Mouse (Mus musculus) G1E (cell line): ENCODE data around the gene 5730507C01Rik. TPM values are rescaled to one million over a fixed set of nuclear protein-coding genes. Genes with fewer than 3 reads are reported as not detected.
"Not testable (repeated sequence)": the region's sequence is repeated elsewhere in the genome, so short reads cannot be mapped to it uniquely, and the experiment has no call there.

Experiments used
- ATAC-seq: 2 replicates; pipeline ENCODE4 v1.8.0; 2016; ENCODE audit warnings: mild to moderate bottlenecking; ENCODE audit not compliant: insufficient number of reproducible peaks, poor library complexity, low FRiP score, severe bottlenecking; ENCODE audit errors: extremely low read depth
- DNase-seq: peaks from one replicate; pipeline ENCODE4 v3.0.0; 2012; ENCODE audit warnings: low spot score
- H3K27me3 ChIP-seq: 2 replicates; pipeline ENCODE4 v1.6.1; 2012; ENCODE audit warnings: mild to moderate bottlenecking, low read length, inconsistent platforms; ENCODE audit not compliant: insufficient read depth
- H3K36me3 ChIP-seq: replicated peaks from 2 replicates; pipeline ENCODE3; 2012; ENCODE audit warnings: mild to moderate bottlenecking, inconsistent platforms
- H3K4me1 ChIP-seq: 2 replicates; pipeline ENCODE4 v1.6.1; 2012; ENCODE audit warnings: low read depth, low read length, inconsistent platforms, mixed read lengths; ENCODE audit not compliant: insufficient read depth
- H3K4me3 ChIP-seq: 2 replicates; pipeline ENCODE4 v1.5.1; 2012; ENCODE audit warnings: low read depth, mild to moderate bottlenecking, inconsistent platforms, low read length, moderate library complexity, mixed read lengths
- H3K9me3 ChIP-seq: replicated peaks from 2 replicates; pipeline ENCODE4 v1.6.1; 2012; ENCODE audit warnings: inconsistent platforms
- CTCF ChIP-seq: IDR thresholded peaks from 2 replicates; pipeline ENCODE4 v1.5.1; 2012; ENCODE audit warnings: low read depth, low read length, inconsistent platforms, mixed read lengths
- GATA1 ChIP-seq: IDR thresholded peaks from 2 replicates; pipeline ENCODE4 v1.6.1; 2012; ENCODE audit warnings: borderline replicate concordance, low read length, inconsistent platforms, mixed read lengths
- GATA2 ChIP-seq: IDR thresholded peaks from 2 replicates; pipeline ENCODE4 v1.6.1; 2012; ENCODE audit warnings: low read depth, low read length, inconsistent platforms, borderline replicate concordance
- POLR2AphosphoS5 ChIP-seq: IDR thresholded peaks from 2 replicates; pipeline ENCODE4 v1.6.1; 2012; ENCODE audit warnings: low read depth, low read length, inconsistent platforms; ENCODE audit not compliant: insufficient replicate concordance
- TAL1 ChIP-seq: conservative IDR thresholded peaks from 2 replicates; pipeline ENCODE4 v1.6.1; 2012; ENCODE audit warnings: low read depth, low read length, inconsistent platforms, mixed read lengths
- polyA plus RNA-seq: library from polyadenylated mRNA; stranded (reverse); fragments of >175 nt; gene quantifications from 2 replicates; pipeline ENCODE4 v1.2.3, GENCODE M21; 2012
- total RNA-seq, 2 experiments: library from RNA; stranded (forward) in 1 of 2; stranded (reverse) in 1 of 2; fragments of 200-1000 nt in 1 of 2; fragments of >200 nt in 1 of 2; fragmentation: Nextera tagmentation in 1 of 2; gene quantifications; 2 replicates each; pipeline ENCODE4 v1.2.3; 2014 to 2017

5730507C01Rik gene
- total RNA-seq (2014; fragmentation: Nextera tagmentation): not detected in 2 replicates
- not detected in 2 replicates for total RNA-seq (2017)
- not detected in 2 replicates for polyA plus RNA-seq

GRCm38 (mm10) chr12:18514171-18514570 lies at the start of gene 5730507C01Rik:
5730507C01Rik (plus strand) TSS chr12:18514510.
- H3K9me3 ChIP-seq: no peaks in the 10 kb centered on the region
- DNase-seq: no peak
- H3K4me1 ChIP-seq: no peaks in the 10 kb centered on the region
- no peak within 1 kb of the TSS for H3K4me3 ChIP-seq
- H3K36me3 ChIP-seq: no peaks in the 10 kb centered on the region
- H3K27me3 ChIP-seq: no peaks in the 10 kb centered on the region
- ATAC-seq: no peak
- TF ChIP-seq GATA1 (no peak), POLR2AphosphoS5 (no peak), TAL1 (no peak), GATA2 (no peak), CTCF (no peak)

DNA sequence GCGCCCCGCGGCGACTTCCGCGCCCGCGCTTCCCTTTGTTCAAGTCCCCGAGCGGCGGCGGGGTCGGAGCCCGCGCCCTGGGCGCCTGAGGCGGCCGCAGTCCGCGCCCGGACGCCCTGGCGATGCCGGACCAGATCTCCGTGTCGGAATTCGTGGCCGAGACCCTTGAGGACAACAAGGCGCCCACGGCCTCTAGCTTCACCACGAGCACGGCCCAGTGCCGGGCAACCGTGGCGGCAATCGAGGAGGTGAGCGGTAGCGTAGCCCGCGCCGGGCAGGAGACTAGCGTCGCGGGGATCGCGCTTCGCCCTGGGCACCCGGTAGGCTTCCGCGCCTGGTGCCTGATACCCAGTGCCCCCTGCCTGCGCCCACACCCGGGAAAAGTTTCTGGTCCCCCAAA lies 306 bp downstream of the 5730507C01Rik start:
- H3K9me3 ChIP-seq, DNase-seq, H3K27me3 ChIP-seq, ATAC-seq, H3K36me3 ChIP-seq, H3K4me3 ChIP-seq, H3K4me1 ChIP-seq: not testable (repeated sequence)

DNA sequence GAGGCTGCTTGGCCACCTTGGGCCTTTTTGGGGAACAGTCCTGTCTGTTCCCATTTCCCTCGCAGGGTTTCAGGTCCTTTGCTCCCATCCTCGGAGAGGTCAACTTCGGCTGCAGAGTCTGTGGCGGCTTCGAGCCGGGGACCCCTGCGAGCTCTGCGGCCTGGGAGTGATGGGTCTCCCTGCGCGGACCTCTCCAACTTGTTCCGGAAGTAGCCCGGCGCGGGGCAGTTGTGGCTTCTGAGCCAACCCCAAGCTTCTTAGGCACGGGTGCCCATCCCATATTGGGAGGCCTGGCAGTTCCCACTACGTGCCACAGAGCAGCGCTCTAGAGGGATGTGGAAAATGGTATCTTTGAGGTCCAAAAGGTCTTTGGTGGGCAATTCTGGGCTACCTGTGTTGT lies 767 bp downstream of the 5730507C01Rik start:
- not testable (repeated sequence) for H3K4me1 ChIP-seq, H3K4me3 ChIP-seq, H3K36me3 ChIP-seq, H3K27me3 ChIP-seq, ATAC-seq, H3K9me3 ChIP-seq, DNase-seq
